9 mouse cellular contexts compared by ENCODE assay signal in genomic region chr10:94609309-94609777, GRCm38 (mm10).
DNase-seq lines count a peak whose midpoint lies in the region; ATAC-seq and TF ChIP-seq lines count a peak whose summit lies in the region.
"Had no signal": no experiment of that assay in that cellular context is flagged by ENCODE, and none has a peak within 500 bp of the region (broad histone marks: within the 10 kb centered on the region; RNA-seq: fewer than 3 reads in every experiment).

No protein-coding gene starts in this region.

- no peak overlapping the region for H3K4me3 ChIP-seq in forebrain, embryonic 13.5 days
- H3K4me3 ChIP-seq in liver, embryonic 14.5 days (ENCODE audit: insufficient read depth in 1 of 2, low read depth in 2 of 2, low read length in 2 of 2) = no peak overlapping the region
- H3K4me3 ChIP-seq in neural tube, embryonic 13.5 days = no peak overlapping the region
- H3K4me3 ChIP-seq: limb, embryonic 12.5 days had no signal

- 55% methylated on average over 5 of the region's 5 CpGs for WGBS in forebrain, embryonic 13.5 days
- 39% methylated on average over 5 of the region's 5 CpGs for WGBS in liver, embryonic 14.5 days (ENCODE audit: insufficient replicate concordance)
- WGBS in neural tube, embryonic 13.5 days = 50% methylated on average over 5 of the region's 5 CpGs

- no peak overlapping the region for H3K4me2 ChIP-seq in forebrain, embryonic 13.5 days
- H3K4me2 ChIP-seq in liver, embryonic 14.5 days (ENCODE audit: low read depth) = no peak overlapping the region
- no peak overlapping the region for H3K4me2 ChIP-seq in neural tube, embryonic 13.5 days
- H3K4me2 ChIP-seq: limb, embryonic 12.5 days had no signal

- H3K27me3 ChIP-seq in forebrain, embryonic 13.5 days = no peaks in the 10 kb centered on the region
- no peaks in the 10 kb centered on the region for H3K27me3 ChIP-seq in liver, embryonic 14.5 days (ENCODE audit: control insufficient read depth, insufficient read depth, low read length)
- no peaks in the 10 kb centered on the region for H3K27me3 ChIP-seq in neural tube, embryonic 13.5 days
- H3K27me3 ChIP-seq: limb, embryonic 12.5 days had no signal

- intact Hi-C loops in heart, postnatal 10 days (cut with DNase I) = loop anchor here (1.0 to 10.0 kb wide), 4 partner anchors 95 to 665 kb away; no protein-coding TSS in a partner anchor

- no peaks in the 10 kb centered on the region for H3K4me1 ChIP-seq in forebrain, embryonic 13.5 days
- H3K4me1 ChIP-seq in liver, embryonic 14.5 days (replicated peaks; ENCODE audit: control insufficient read depth in 2 of 2, insufficient read depth in 2 of 2, low read length in 1 of 2) = no peaks in the 10 kb centered on the region
- no peaks in the 10 kb centered on the region for H3K4me1 ChIP-seq in neural tube, embryonic 13.5 days (replicated peaks)

- H3K9ac ChIP-seq in forebrain, embryonic 13.5 days = no peak overlapping the region
- no peak overlapping the region for H3K9ac ChIP-seq in liver, embryonic 14.5 days (replicated peaks)
- no peak overlapping the region for H3K9ac ChIP-seq in neural tube, embryonic 13.5 days
- H3K9ac ChIP-seq: limb, embryonic 12.5 days had no signal

- H3K36me3 ChIP-seq in forebrain, embryonic 13.5 days (ENCODE audit: poor library complexity, severe bottlenecking) = no peaks in the 10 kb centered on the region
- no peaks in the 10 kb centered on the region for H3K36me3 ChIP-seq in liver, embryonic 14.5 days (replicated peaks; ENCODE audit: control insufficient read depth, insufficient read depth, low read depth)
- H3K36me3 ChIP-seq in neural tube, embryonic 13.5 days = no peaks in the 10 kb centered on the region
- H3K36me3 ChIP-seq: limb, embryonic 12.5 days had no signal

- no peak overlapping the region for H3K27ac ChIP-seq in forebrain, embryonic 13.5 days
- no peak overlapping the region for H3K27ac ChIP-seq in liver, embryonic 14.5 days
- no peak overlapping the region for H3K27ac ChIP-seq in neural tube, embryonic 13.5 days (replicated peaks)
- H3K27ac ChIP-seq: limb, embryonic 12.5 days had no signal

- TF ChIP-seq EP300 in liver, embryonic 14.5 days (IDR thresholded peaks at IDR 0.05; ENCODE audit: low read depth) = no peak

- H3K9me3 ChIP-seq in forebrain, embryonic 13.5 days (replicated peaks) = no peaks in the 10 kb centered on the region
- no peaks in the 10 kb centered on the region for H3K9me3 ChIP-seq in liver, embryonic 14.5 days (ENCODE audit: control insufficient read depth, low read length)
- no peaks in the 10 kb centered on the region for H3K9me3 ChIP-seq in neural tube, embryonic 13.5 days
- H3K9me3 ChIP-seq: limb, embryonic 12.5 days had no signal

- ATAC-seq in forebrain, embryonic 13.5 days = peak; percentile 82
- ATAC-seq in liver, embryonic 14.5 days (ENCODE audit: insufficient read depth) = 0 out of 2 replicates have a peak, but pooled peaks have one; percentile 21
- peak; percentile 75 for ATAC-seq in neural tube, embryonic 13.5 days (ENCODE audit: low read depth)

- peak; percentile 78 for TF ChIP-seq CTCF in liver, embryonic 14.5 days (IDR thresholded peaks at IDR 0.05; ENCODE audit: low read depth)

- DNase-seq in ES-CJ7 (ENCODE audit: low read depth, low spot score) = peak; percentile 85
- DNase-seq in c-Kit-positive CD71-positive TER-119-positive erythroid progenitor cells, embryonic 14.5 days (ENCODE audit: low spot score) = peak; percentile 40
- peak; percentile 85 to 89 for DNase-seq in heart, postnatal 10 days
- DNase-seq in kidney, postnatal 36 days = peak; percentile 84
- DNase-seq in liver, embryonic 14.5 days (ENCODE audit: low read depth in 3 of 3, low spot score in 3 of 3) = peak; percentile 7 to 37 (median 17)
- DNase-seq in thymus, adult 18-20 months = peak; percentile 9 to 38

Comparison
In these comparisons a context has a peak if more than half of its experiments do, and no peak if none do; other contexts are left out.
1. DNase-seq: peak in every context shown above with its lines; median percentile 87 in heart, postnatal 10 days; 85 in ES-CJ7; 84 in kidney, postnatal 36 days; 40 in c-Kit-positive CD71-positive TER-119-positive erythroid progenitor cells, embryonic 14.5 days; 24 in thymus, adult 18-20 months; 17 in liver, embryonic 14.5 days.
2. ATAC-seq: peak in every context shown above with its lines; median percentile 82 in forebrain, embryonic 13.5 days; 75 in neural tube, embryonic 13.5 days; 21 in liver, embryonic 14.5 days.